Mouse (Mus musculus) bone marrow macrophage, adult 2 months (primary cell): ENCODE measurements around the gene Rad54l2. TPM values are rescaled to one million over a fixed set of nuclear protein-coding genes. Genes with fewer than 3 reads are reported as not detected.

ENCODE experiments used
- H3K27ac ChIP-seq: 2 replicates; pipeline ENCODE4 v1.5.1; 2012; ENCODE audit warnings: low read depth, low read length; ENCODE audit not compliant: insufficient read depth
- H3K4me1 ChIP-seq: 2 replicates; pipeline ENCODE4 v1.6.1; 2012; ENCODE audit warnings: low read length; ENCODE audit not compliant: control insufficient read depth, insufficient read depth
- H3K4me3 ChIP-seq: 2 replicates; pipeline ENCODE4 v1.5.1; 2012; ENCODE audit warnings: mild to moderate bottlenecking, low read length, moderate library complexity; ENCODE audit not compliant: insufficient read depth
- CTCF ChIP-seq: IDR thresholded peaks from 2 replicates; pipeline ENCODE4 v1.5.1; 2012; ENCODE audit warnings: low read depth, mild to moderate bottlenecking, low read length, moderate library complexity
- POLR2A ChIP-seq: IDR thresholded peaks from 2 replicates; pipeline ENCODE4 v1.6.1; 2012; ENCODE audit warnings: mild to moderate bottlenecking, low read depth, low read length, borderline replicate concordance
- polyA plus RNA-seq: library from polyadenylated mRNA; stranded (reverse); fragments of >200 nt; gene quantifications from 2 replicates; pipeline ENCODE4 v1.2.4, GENCODE M21; 2012; ENCODE audit not compliant: missing spikeins, insufficient read depth, insufficient read length

Rad54l2 gene
- polyA plus RNA-seq, 1 experiment, result 7.6 TPM

GRCm38 (mm10) chr9:106716729-106717128 is 72.3 kb downstream of the Rad54l2 start:
- no peaks in the 10 kb centered on the region for H3K4me1 ChIP-seq

GRCm38 (mm10) chr9:106716232-106716631 is 72.8 kb downstream of the Rad54l2 start:
- Histone ChIP-seq H3K4me1 (no peaks in the 10 kb centered on the region), H3K27ac (no peak overlapping the region), H3K4me3 (no peak overlapping the region)
- TF ChIP-seq POLR2A (no peak), CTCF (no peak)

More at GRCm38 (mm10) chr9:106716729-106717128, 72.3 kb downstream of the Rad54l2 start:
- H3K4me3 ChIP-seq, result no peak overlapping the region
- H3K27ac ChIP-seq, result no peak overlapping the region
- no peak for TF ChIP-seq POLR2A
- no peak for TF ChIP-seq CTCF

GRCm38 (mm10) chr9:106712470-106712869 is 76.5 kb downstream of the Rad54l2 start:
- no peak for TF ChIP-seq POLR2A
- Histone ChIP-seq H3K27ac (no peak overlapping the region), H3K4me3 (no peak overlapping the region), H3K4me1 (no peaks in the 10 kb centered on the region)

- Histone ChIP-seq H3K4me1 (no peaks in the 10 kb centered on the region), H3K27ac (no peak overlapping the region), H3K4me3 (no peak overlapping the region)
- TF ChIP-seq CTCF (no peak), POLR2A (no peak)
Observed at GRCm38 (mm10) chr9:106692973-106693481, 96.0 kb downstream of the Rad54l2 start.

GRCm38 (mm10) chr9:106688834-106689233 is 100.2 kb downstream of the Rad54l2 start:
- no peak overlapping the region for H3K27ac ChIP-seq
- H3K4me3 ChIP-seq, result no peak overlapping the region
- H3K4me1 ChIP-seq, result peaks cover 11% of the 10 kb centered on the region
- TF ChIP-seq CTCF (no peak), POLR2A (no peak)

GRCm38 (mm10) chr9:106686983-106687650 is 101.9 kb downstream of the Rad54l2 start:
- Histone ChIP-seq H3K4me3 (no peak overlapping the region), H3K4me1 (peaks cover 11% of the 10 kb centered on the region), H3K27ac (no peak overlapping the region)
- TF ChIP-seq POLR2A, result no peak
- TF ChIP-seq CTCF, result peak; percentile 95

GRCm38 (mm10) chr9:106685249-106686101 is 103.5 kb downstream of the Rad54l2 start, which contains the start of gene Tex264:
Gene Tex264 (minus strand): TSS chr9:106685927.
- peaks cover 11% of the 10 kb centered on the region for H3K4me1 ChIP-seq
- peak within 1 kb of the TSS; percentile 50 for H3K27ac ChIP-seq
- TF ChIP-seq POLR2A (no peak), CTCF (no peak)
- peak within 1 kb of the TSS; percentile 75 for H3K4me3 ChIP-seq

- TF ChIP-seq POLR2A (no peak), CTCF (no peak)
- Histone ChIP-seq H3K27ac (0 out of 2 replicates have a peak overlapping the region, but pooled peaks have one; percentile 50), H3K4me3 (peak overlapping the region; percentile 75), H3K4me1 (peaks cover 11% of the 10 kb centered on the region)
Observed at GRCm38 (mm10) chr9:106684918-106685248, 104.1 kb downstream of the Rad54l2 start.

GRCm38 (mm10) chr9:106684093-106684872 is 104.7 kb downstream of the Rad54l2 start:
- Histone ChIP-seq H3K4me1 (peaks cover 11% of the 10 kb centered on the region), H3K4me3 (peak overlapping the region; percentile 75), H3K27ac (no peak overlapping the region)
- TF ChIP-seq CTCF, result no peak
- TF ChIP-seq POLR2A, result no peak
